Mouse (Mus musculus) lung, postnatal 4 days (tissue): ENCODE results near the gene Spats2.
A peak's percentile ranks its signal among the peaks of the same experiment; 100 is the strongest.
"Not testable (repeated sequence)": the region's sequence is repeated elsewhere in the genome, so short reads cannot be mapped to it uniquely, and the experiment has no call there.

Source experiments
- DNase-seq, 2 experiments: peaks; one replicate each; pipeline ENCODE4 v3.0.0; 2021

Gene Spats2

DNA sequence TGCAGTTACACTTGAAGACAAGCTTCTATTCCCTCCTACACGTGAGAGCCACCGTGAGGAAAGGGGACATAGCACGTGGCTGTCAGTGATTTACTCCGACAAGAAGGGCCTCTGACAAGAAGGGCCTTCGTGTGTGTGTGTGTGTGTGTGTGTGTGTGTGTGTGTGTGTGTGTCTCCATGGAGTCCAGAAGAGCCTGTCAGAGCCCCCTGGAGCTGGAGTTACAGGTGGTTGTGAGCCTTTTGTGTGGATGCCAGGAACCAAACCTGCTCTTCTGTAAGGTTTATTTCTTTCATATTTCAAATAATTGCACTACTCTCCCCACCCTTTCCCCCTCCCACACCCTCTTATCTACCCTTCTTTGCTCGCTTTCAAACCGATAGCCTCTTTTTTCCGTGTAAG lies 25.6 kb downstream of the Spats2 start:
- DNase-seq = no peak

DNA sequence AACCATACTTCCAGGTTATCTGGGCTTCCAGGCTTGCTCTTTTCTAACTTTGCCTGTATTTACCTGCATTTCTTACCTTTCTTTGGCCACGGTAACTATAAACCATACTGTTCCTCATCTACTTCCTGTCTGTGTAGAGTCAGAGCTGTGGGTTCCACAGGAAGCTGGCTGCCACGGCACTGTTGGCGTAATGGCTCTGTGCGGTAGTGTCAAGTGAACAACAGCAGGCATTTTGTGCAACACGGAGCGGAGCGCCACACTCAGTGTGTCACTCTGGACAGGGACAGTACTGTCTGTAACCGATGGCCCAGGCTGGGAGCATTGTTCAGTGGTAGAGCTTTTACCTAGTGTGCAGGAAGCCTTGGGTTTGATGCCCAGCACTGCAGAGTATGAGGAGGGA lies 27.8 kb downstream of the Spats2 start:
- DNase-seq = no peak

DNA sequence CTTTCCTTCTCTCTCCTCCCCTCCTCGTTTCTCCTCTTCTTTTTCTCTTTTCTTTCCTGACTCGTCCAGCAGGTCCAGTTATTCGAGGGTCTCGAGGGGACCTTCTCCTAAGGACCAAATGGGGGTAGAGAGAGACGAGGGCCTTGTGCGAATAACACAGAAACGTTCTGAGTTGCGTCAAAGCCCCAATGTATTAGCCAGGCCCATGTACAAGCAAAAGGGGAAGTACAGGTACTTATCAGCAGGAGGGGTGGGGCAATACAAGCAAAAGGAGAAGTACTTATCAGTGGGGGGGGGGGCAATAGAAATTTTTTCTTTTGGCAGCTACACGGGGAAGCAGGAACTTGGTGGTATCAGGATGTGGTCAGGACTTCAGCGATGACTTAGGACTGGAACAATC lies 28.8 kb downstream of the Spats2 start:
- DNase-seq = not testable (repeated sequence)

DNA sequence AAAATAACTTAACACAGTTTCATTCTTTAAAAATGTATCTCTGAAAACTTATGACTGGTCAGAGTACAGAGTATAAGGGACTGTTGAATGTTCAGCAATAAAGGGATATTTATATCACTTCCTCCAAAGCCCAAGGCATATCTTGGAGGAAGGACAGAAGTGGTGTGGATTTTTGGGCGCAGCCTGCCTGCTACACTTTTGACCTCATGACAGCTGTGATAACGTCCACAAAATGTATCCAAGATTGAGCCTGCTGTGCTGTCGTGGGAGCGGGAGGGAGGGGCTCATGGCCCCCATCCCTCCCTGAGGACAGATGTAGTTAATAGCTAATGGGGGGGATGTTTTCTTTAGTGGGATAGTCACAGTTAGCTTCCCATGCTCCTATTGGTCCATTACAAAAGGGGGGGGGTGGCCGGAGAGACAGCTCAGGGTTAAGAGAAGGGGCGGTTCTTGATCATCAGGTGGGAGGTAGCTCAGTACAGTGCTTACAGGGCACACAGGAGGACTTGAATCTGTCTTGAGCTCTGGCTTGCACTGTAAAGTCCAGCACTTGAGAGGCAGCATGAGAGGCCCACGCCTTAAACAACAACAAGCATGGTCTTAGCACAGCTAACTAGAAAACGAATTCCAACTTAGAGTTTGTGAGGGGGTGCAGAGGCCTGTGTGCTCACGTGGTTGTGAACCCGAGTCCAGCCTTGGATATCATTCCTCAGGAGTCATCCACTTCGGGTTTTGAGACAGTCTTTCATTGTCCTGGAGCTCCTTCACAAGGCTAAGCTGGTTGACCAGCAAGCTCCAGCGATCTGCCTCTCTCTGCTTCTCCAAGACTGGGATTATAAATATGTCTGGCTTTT lies 38.0 kb downstream of the Spats2 start:
- no peak for DNase-seq

DNA sequence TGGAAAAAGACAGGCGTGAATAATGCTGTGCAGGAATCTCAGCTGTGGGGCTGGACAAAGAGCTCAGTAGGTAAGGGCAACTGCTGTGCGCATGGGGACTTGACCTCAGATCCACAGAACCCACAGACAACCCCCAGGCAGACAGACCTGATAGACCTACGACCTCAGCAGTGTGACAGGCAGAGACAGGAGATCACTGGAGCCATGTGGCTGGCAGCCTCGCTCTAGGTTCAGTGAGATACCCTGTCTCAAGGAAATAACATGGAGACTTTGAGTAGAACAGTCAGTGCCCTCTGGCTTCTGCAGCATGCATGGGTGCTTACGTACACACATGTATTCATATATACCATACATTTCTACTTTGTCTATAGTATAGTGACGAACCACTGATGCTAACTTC lies 46.4 kb downstream of the Spats2 start:
- no peak for DNase-seq

DNA sequence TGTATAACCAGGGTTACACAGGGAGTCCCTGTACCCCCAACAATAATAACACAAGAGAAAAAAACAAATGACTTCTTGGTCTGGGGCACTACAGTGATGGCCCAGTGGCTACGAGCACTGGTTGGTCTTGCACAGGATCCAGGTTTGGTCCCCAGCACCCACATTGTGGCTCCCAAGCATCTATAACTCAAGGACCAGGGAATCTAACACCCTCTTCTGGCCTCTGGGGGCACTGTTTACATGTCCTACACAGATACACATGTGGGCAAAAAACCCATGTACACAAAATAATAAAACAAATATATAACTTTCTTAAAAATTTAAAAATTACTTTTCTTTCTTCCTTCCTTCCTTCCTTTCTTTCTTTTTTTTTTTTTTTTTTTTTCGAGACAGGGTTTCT lies 53.9 kb downstream of the Spats2 start:
- no peak for DNase-seq

DNA sequence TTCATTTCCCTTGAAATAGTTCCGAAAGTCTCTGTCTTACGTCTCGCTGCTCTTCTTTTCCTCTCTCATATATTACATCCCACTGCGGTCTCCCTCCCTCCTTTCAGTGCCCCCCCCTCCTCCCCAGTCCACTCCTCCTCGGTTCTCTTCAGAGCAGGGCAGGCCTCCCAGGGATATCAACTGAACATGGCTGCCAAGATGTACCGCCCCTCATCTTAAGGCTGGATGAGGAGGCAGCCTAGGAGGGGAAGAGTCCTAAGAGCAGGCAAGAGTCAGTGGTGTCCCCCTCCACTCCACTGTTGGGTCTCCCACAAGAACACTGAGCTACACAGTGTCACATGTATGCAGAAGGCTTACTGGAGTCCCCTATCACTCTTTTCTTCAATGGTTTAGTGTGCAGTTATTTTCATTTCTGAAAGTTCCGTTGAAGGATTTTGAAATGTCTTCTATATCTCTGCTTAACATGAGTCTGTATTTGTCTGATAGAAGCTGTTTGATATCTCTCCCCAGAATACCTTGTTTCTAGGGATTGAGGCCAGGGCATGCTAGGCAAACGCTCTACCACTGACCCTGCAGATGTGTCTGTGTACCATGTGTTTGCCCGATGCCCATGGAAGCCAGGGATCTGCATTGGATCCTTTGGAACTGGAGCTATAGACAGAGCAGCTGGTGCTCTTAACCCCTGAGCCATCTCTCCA lies 58.6 kb downstream of the Spats2 start:
- no peak for DNase-seq

DNA sequence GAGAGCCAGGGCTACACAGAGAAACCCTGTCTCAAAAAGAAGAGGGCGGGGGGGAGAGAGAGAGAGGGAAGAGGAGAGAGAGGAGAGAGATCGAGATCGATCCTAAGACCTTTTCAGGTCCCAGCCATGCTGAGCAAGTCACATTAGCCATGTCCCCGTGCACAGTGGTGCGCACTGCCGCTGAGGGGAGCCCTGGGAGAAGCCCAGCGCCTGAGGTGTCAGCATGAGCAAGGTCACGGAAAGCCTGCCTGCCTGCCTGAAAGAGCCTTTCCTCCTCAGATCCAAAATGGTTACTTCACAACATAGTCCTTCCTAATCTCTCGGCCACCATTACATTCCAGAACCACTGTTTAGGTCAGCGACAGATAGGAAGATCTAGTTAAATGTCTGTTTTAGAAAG lies 68.6 kb downstream of the Spats2 start:
- no peak for DNase-seq

DNA sequence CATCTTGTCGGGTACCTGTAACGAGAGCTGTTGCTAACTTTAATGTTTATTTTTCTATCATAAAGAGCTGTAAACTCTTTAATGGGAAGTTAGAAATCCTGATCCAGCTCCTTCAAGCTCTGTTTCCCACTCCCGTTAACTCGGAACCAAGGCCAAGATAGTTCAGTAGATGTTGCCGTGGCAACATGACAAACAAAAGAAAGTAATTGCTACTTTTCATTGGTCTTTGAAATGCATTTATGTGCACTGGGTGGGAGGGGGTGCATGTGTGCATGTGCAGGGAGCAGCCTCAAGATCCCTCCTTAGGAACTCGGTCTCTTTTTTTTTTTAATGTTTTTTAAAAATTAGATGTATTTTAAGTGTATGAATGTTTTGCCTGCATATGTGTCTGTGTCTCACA lies 69.3 kb downstream of the Spats2 start:
- no peak for DNase-seq

DNA sequence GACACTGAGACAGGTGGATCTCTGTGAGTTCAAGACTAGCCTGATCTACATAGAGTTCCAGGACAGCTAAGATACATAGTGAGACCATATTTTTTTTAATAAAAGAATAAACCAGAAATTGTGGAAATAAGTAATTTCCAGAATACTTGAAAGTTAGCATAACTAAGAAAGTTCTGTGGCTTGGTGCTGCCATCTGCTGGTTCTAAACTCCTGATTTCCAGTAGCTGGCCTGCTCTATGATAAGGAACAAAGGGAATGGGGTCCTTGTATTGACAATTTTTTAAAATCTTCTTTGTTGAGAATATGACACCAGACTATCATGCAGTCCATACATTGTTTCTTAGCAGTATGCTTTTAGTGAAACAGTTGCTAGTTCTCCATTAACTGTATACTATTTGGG lies 73.0 kb downstream of the Spats2 start:
- DNase-seq = peak in 1 of 2 experiments; percentile 47

DNA sequence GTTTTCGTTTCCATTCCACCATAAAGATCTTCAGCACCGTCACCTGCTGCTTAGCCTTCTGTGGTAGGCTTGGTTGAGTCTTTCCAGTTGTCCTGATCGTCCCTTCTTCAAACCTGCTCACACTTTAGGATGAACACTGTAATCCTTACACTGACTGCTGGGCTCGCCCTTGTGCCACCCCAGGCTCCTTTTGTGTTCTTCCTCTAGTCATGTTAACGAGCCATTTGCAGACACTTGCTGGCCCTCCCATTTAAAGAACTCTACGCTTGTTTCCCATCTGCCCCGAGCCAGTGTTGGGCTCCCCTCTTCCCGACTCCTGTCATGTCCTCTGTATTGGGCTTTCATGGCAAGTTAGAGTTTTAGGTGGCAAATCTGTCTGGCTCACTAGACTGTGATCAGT lies 80.2 kb downstream of the Spats2 start:
- DNase-seq = no peak

DNA sequence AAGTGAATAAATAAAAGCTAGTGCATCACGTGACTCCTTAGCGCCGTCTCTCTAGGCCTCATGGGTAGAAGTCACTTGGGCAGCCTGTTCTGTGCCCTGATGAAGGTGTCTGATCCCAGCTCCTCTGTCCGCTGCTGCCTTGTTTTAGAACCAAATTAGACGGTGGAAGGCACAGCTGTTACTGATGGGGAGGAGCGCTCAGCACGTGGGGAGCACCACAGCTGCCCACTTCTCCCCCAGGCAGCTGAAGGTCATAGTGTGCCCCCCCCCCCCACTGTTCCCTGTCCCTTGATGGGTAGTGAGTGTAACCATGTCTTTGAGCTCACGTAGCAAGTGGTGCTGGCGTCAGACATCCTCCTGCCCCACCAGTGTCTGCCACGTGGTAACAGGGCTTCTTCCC lies 87.5 kb downstream of the Spats2 start:
- DNase-seq = no peak

DNA sequence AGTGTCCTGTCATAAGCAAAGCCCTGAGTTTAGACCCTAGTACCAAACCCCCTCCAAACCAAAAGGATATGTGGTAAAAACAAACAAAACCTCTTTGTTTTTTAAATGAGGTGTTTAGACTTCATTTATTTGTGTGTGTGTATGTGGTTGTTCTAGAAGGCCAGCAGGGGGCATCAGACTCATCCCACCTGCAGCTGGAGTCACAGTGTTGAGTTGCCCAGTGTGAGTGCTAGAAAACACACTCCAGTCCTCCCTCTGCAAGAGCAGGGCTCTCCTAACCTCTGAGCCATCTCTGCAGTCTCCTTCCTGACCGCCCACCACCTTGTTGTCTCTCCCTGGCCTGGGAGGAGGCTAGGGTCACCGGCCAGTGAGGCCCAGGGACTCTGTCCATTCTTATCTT lies 89.2 kb downstream of the Spats2 start:
- peak in 1 of 2 experiments; percentile 27 for DNase-seq

DNA sequence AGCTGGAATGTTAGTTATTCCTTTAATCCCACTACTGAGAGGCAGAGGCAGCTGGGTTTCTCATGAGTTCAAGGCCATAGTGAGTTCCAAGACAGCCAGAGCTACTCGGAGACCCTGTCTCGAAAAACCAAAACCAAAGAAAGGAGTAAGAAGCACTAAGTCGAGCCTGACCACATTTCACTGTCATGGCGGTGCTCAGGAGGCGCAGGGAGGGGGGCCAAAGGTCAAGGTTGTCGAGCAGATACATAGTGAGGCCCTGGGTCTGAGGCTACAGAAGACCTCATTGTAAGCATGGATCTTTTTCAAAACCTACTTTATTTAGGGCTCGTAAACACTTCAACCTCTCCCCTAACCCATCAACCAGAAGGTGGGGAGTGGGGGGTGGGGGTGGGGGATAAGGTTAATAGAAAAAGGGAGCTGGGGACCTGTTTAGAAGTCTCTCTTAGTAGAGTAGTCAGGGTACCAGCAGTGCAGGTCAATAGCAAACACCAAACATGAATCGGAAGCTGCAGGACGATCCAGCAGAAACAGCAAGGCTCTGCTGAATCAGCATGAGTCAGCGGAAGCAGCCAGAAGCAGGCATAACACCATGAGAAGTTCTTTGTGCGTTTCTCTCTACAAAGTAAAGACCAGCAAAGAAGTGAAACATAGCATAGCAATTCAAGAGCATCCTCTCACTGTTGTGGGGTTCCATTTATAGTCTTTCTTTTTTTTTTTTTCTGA lies 90.2 kb downstream of the Spats2 start:
- no peak for DNase-seq

DNA sequence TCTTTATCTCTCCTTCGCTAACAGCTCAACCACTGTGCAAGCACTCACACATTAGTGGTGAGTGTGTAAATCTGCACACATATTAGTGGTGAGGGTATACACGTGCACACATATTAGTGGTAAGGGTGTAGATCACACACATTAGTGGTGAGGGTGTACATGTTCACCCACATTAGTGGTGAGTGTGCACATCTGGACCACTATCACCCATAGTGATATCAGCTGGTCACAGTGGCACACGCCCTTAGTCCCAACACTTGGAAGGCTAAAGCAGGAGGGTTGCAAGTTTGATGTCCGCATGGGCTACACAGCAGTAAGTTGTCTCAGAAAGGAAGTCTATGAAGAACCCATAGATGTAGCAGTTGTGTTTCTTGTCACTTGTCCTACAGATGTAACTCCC lies 91.9 kb downstream of the Spats2 start:
- no peak for DNase-seq

DNA sequence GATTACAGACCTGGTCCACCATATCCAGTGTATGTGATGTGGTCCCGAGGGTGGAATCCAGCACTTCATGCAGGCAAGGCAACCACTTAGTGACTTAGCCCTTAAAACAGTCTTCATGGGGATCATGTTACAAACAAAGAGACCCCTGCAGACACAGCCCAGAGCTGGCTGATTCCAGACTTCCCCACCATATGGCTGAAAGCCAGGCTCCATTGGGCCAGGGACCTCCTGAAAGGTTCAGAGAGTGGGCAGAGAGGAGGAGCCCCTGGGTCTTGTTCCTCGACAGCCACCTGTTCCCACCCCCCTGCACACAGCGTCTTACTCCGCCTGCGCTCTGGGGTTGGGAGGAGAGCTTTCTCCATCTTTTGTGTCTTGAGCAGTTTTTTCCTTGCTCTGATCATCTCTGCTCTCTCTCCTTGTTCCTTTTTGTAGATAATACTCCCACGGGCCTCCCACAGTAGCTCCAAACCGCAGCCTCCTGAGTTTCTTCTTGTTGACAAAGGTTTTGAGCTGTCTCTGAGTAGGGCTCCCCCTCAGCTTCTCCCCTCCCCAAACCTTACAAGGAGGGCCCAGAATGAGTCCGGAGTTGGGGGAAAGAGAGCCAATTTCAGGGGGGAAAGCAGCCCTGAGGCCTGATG lies 95.7 kb downstream of the Spats2 start:
- DNase-seq = no peak

DNA sequence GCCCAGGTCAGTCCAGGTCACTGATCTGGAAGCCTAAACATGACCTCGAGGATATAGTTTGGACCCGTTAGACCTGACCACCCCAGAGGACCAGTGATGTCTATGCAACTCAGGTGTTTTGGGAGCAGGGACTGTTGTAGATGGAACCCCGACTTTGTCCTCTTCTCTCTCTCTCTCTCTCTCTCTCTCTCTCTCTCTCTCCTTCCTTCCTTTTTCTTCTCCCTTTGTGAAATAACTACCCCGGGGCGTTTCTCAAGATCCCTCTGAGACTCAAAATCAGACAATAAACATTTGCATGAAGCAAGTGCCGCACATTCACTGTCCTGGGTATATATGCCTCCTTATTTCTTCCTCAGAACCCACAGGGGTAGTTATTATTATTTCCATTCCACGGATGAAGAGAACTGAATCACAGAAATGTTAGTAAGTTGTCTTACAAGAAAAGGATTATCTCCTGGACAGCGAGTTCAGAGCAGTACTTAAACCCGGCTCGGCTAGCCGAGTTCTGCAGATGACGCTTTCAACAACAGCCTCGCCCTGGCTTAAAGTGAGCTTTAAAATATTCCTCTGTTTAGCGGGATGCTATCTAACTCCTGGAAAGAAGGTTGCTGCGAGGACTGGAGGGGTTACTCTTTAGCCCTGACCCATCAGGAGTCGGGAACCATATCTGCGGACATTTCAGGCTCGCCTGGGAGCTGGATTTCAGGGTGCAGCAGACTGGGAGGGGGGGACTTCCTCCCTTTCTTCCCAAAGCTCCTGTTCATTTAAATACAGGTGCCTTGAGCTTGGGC lies 97.3 kb downstream of the Spats2 start:
- DNase-seq = no peak

DNA sequence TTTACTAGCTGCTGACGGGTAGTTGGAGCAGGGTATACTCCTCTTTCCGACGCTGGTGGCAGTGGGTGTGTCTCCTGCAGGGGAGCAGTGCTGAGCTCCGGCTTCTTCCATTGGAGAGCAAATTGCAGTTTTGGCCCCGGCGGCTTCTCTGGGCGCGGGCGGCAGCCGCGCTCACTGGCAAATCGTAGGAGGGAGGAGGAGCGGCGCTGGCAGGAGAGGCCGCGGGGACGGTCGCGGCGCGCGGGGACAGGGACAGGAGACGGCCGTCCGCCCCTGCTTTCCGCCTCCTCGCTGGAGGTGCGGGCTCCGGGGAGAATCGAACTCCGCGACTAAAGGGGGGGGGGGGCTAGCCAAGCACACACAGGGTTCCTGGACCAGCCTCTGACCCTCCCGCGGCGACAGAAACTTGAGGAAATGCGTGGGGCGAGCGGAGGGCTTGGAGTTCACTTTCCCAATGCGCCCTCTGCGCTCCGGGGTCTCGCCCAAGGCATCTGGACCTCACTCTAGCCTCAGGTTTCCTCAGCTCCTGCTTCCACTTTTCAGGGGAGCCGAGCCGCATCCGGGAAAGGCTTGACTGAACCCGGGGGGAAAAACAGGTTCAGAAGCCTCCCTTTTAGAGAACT lies 98.0 kb downstream of the Spats2 start:
- DNase-seq = peak; percentile 44 to 45

DNA sequence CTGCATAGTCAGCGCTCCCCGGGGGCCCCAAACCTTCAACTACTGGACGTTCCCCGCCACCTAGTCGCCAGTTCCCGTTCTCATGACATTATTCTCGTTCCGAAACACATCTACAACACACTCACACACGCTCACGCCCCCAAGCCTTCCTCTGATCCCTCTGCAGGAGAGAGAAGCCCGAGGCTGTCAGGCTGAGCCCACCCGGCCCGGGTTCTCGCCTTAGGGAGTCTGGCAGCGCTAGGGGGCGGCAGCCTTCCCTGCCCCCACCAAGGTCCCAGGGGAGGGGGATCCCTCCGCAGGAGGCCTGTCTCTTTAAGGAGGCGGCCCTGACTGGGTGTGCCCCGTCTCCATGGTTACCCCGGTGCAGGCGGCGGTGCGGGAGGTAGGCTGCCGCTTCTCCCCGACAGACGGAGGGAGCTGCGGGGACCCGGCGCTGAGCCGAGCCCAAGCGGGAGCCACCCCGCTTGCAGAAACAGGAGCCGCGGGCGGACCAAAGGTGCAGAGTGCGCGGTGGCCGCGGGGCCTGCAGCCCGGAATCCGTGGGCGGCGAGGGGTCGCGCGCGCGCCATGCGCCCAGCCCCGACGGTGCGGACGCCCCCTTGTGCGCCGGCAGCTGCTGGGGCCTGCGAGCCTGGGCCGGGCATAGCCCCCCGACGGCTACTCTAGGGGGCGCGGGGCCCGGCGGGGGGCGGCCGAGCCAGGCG lies 98.6 kb downstream of the Spats2 start, which contains the start of gene Kcnh3:
Kcnh3 (plus strand) TSS at position 654 of the 704 bp plus-strand sequence.
- peak; percentile 65 to 67 for DNase-seq

DNA sequence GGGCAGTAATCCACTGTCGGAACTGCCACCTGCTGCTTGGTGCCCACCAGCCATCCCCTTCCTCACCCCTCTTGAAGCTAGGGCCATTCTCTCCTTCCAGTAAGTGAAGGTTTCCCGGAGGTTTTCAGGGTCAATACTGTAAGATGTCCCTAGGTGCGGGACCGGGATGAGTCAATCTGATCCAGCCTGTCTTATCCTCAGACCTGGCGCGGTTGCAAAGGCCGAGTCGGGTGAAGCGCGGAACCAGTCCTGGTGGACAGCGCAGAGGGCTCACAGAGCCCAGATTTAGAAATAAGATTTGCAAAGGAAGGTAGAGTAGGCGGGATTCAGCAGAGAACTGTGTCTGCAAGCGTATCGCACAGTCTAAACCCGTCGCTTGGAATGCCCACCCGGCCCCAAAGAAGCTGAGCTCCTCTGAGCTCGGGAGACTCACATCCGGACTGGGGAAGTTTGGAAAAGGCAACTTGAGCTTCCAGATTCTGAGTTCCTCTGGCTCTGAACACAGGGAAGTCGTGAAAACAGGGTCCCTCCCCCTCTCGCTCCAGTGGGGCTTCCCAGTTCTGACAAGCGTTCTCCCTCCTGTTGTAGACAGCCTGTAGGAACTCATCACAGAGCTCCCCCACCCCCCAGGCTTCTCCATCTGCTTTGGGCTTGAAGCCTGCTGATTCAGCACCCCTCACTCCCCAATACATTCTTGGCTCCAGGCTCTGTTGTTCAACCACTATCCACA lies 99.5 kb downstream of the Spats2 start:
- DNase-seq = peak in 1 of 2 experiments; percentile 45
